Mouse (Mus musculus) urinary bladder, postnatal 4 days (tissue): ENCODE measurements around the gene Smpd1.

ENCODE experiments used
- DNase-seq, 2 experiments: peaks; one replicate each; pipeline ENCODE4 v3.0.0; 2021 to 2022; ENCODE audit warnings: low spot score in 2 of 2

Gene Smpd1

DNA sequence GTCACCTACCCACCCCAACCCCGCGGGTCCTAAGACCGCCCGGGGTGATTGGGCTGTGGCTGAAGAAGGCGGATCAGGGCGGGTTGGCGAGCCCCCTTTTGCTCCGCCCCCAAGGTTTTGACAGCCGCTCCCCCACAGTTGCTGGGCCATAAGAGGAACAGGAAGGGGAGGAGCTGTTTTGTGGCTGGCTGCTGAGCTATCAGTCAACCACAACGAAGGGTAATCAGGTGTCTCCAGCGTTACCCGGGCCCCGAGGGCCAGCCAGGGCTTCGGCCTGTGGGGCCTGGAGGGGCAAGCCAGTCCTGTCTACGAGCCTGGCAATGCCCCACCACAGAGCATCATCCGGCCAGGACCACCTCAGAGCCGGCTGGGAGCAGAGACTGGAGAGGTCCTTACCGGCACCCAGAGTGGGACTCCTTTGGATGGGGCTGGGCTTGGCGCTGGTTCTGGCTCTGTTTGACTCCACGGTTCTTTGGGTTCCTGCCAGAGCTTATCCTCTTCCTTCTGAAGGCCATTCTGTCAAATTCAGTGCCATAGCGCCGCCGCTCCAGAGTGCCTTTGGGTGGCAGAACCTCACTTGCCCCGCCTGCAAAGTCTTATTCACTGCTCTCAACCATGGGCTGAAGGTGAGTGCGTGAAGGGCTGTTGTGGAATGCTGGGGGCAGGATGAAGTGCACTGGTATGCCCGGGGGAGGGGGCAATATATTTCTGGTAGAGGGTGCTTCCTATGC, at the start of gene Smpd1:
Gene Smpd1 (plus strand): TSS at position 149 of the 731 bp plus-strand sequence.
- DNase-seq = peak; percentile 84 to 86

DNA sequence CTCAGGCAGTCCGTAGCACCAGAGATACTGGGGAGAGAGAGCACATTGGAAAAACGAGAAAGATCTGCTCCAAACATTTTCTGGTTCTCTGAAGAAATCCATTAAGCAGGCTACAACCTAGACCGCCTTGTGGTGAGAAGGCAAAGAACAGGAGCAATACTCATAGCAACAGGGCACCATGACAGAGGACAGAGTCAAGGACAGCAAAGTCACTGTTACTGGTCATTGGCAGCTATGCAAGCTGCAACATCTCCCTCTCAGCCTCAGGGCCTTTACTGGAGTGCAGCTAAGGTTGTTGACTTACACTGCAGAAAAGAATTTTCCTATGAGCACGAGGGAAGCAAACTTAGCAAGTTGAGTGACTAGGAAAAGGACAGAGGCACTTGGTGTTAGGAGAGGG, 46.9 kb upstream of the Smpd1 start:
- DNase-seq = no peak

DNA sequence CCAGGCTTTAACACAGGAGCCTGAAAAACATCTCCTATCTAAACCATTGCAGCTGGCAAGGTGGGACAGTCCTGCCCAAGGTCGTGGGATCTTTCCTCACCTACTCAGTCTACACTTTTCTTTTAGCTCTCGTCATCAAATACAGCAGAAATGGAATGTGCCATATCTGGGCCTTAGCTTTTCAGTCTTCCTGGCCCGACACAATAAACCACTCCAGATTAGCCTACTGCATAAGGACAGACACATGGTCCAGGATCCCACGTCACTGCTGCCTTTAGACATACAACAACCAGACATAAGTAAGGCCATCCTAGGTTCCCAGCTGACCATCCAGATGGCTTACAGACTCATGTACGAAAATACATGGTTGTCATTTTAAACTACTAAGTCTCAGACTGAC, 44.0 kb upstream of the Smpd1 start:
- no peak for DNase-seq

DNA sequence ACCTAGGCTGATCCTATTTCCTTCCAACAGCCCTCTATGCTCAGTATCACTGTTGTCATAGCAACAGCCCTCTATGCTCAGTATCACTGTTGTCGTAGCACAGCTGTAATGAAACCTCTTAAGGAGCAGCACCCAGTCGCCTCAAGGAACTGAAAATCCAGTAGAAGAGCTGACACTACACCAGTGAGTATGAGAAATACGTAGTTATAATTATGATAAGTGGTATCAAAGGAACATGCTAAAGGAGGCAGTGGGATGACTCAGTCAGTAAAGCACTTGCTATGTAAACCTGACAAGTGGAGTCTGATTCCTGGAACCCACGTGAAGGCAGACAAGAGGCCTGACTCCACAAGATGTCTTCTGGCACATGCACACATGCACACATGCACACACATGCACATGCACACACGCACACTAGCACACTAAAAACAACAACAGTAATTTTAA, 40.3 kb upstream of the Smpd1 start:
- no peak for DNase-seq

DNA sequence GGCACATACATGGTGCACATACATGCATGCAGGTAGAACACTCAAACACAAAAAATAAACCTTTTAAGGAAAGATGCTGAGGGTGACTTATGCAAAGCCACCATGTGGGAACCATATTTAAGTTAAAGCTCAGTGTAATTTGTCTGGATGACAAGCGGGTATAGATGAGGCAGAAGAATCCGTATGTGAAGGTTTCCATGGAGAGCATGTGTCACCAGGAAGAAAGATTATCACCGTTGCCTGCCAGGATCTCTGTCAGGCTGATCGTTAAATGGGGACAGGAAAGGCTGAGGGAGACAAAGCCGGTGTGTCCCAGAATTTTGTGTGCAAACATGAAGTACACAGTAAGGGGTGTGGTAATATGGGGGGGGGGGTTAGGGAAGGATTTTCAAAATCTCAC, 39.6 kb upstream of the Smpd1 start:
- DNase-seq = no peak

DNA sequence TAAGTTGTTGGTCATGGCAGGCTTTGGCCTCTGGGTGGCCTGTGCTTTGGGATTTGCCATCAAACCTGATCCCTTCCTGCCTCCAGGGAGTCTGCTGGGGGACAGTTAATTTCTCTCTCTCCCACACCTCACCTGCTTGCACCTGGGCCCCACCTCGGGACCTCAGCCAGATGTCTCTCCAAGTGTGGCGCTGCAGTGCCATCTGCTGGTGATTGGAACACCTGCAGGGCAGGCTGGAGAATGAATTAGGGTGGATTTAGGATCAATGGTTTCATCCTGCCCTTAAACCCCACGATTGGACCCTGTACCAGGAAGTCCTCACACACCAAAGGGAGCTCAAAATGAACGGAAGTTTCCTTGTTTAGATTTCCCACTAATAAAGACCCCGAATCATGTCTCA, 39.0 kb upstream of the Smpd1 start:
- peak; percentile 21 to 66 for DNase-seq

DNA sequence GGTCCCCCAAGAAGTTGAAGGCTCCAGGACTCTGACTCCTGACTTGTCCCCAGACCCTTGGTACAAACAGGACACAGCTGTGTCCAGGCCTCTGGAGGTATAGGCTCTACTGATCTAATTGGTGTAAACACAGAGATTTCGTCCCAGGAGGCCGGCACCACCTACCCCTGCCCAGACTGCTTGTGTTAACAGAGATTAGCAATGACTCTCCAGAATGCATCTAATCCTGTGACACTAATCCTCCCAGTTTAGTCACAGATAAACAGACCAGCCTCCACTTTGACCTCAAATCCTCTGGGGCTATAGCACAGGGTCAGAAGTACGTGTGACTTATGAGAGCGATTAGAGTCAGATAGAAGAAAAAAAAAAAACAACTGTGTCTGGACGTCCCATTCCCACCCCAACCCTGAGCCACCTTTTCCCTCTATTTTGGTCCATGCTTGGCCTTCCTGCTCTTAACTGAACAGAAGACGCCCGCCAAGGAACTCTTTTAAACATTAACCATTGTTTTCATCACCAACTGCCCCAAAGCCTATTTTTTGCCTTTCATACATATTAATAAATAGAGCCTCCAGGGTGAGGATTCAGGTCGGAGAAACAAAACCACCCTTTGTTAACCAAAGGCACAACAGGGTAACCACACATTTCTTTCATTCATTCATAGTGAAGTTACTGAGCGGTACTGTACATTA, 37.3 kb upstream of the Smpd1 start:
- DNase-seq = no peak

DNA sequence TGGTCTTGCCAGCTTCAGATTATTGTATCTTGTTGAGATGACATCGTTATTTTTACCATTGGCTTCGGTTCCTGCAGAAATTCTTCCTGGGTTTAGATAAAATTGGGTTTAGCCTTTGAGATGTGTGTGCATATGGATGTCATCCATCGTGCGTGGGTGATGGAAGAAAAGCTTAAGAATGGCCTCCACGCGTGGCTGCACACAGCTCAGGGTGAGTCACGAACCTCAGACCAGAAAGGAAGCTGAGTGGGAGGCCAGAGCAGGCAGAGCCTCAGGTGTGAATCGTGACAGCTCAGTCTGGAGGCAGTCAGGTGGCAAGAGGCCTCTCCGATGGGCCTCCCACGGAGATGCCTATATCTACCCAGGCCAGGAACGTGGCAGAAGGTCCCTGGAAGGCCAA, 34.8 kb upstream of the Smpd1 start:
- DNase-seq = no peak

DNA sequence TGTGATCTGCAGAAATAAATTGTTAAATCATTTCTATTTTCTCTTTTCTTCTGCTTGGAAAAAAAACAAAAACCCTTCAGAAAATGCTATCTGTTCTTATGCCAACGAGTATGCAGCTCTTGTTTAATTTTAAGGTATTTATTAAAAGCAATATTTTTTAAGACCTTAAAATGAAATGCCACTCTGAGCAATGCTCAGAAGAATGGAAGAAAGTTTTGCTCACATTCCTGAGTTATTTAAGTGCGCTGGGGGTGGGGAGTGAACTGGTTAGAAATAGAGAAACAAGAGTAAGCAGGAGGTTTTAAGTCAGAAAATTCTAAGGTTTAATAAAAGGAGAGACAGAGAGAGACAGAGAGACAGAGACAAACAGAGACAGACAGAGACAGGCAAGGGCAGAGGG, 34.4 kb upstream of the Smpd1 start:
- DNase-seq = no peak

DNA sequence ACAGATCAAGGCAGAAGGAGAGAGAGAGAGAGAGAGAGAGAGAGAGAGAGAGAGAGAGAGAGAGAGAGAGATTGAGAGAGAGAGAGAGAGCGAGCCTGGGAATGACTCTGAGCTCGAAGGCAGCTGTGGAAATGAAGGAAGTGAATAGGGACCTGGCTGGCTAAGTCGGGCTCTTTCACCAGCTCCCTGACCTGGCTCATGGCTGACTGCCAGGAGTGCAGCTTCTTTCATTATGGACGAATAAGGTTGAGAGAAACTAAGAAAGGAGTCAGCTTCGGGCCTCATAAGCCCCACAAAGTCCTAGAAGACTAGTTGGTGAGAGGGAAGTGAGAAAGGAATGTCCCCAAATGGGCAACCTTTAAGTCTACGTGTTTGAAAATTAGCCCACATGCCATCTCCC, 34.0 kb upstream of the Smpd1 start:
- no peak for DNase-seq

DNA sequence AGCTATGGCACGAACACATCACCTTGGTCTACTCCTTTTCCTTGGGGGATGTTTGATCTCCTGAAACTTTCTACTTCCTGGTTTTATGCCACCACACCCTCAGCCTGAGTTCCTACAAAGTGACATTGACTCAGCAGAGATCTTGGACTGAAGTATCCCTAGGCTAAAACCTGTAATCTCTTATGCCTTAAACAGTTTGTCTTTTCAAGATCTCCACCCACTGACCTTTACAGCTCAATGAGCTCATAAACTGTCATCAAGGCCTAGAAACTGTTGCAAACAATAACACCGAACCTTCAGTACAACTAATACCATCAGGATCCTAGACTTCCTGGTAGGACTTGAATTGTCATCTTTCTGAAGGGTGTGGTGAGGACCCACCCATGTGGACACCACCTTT, 29.9 kb upstream of the Smpd1 start:
- no peak for DNase-seq

DNA sequence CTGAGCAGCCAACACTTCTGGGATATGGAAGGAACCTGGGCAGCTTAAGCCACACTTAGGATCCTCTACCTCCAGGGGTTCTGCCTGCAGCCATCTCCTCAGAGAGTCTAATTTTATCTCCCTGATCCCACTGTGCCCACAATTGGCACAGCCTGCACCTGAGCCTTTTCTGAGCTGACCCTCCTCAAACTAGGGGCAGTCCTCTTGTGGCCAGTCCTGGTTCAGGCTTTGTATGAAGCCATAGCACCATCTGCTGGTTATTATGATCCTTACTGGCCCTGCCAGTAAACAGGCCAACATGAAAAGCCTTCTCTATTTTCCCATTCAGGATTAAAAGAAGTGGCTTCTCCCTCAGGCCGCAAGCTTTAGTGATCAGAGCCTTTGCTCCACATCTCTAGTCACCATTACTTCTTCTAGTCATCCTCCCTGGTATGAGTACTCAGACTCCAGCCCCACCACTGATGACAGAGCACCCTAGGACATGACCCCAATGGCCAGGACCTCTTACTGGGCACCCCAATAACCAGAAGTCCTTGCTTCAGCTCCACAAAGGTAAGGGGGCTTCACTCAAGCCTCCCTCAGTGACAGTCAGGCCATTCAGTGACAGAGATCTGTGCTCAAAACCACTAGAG, 26.7 kb upstream of the Smpd1 start:
- DNase-seq = no peak

DNA sequence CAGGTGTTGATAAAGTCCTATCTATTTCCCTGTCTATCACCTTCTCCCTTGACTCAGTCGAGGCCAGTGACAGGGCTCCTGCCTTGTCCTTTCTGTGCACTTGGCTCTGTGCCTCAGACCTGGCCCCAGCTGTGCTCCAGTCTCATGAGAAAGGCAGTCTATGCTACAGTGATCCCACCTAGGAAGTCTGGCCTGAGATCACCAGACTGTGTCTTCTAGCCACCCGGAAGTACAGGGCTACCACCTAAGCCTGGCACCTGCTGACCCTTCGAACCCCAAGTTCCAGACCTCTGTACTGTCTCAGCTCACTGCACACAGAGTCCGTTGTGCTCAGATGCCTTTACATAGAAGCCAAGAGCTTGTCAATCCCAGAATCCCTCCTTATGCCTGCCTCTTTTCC, 26.1 kb upstream of the Smpd1 start:
- no peak for DNase-seq

DNA sequence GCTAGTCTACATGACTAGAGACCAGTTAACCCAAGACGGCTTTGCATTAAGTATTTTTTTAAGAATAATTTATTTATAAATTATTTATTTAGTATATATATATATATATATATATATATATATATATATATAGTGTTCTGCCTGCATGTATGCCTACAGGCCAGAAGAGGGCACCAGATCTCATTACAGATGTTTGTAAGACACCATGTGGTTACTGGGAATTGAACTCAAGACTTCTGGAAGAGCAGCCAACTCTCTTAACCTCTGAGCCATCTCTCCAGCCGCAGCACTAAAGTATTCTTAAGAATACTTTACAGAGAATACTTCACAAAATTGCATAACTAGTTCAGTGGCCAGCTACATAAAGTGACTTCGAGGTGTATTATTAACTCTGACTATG, 20.0 kb upstream of the Smpd1 start:
- DNase-seq = no peak

DNA sequence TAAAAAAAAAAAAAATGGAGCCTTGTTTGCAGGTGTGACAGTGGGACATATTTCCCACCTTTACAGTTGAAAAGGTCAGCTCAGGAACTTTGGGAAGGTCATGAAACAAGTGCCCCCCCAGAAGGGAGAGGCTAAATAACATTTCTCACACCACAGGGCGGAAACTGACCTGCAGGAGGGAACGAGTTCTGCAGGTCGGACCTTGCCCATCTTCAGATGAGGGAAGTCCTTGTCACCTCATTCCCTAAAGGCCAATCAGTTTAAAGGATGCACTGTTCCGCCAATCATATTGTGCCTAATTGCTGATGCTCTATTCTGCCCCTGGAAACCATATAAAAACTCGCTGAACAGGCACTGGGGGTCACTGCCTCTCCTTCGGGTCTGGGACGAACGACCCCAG, 8.2 kb upstream of the Smpd1 start:
- DNase-seq = no peak

DNA sequence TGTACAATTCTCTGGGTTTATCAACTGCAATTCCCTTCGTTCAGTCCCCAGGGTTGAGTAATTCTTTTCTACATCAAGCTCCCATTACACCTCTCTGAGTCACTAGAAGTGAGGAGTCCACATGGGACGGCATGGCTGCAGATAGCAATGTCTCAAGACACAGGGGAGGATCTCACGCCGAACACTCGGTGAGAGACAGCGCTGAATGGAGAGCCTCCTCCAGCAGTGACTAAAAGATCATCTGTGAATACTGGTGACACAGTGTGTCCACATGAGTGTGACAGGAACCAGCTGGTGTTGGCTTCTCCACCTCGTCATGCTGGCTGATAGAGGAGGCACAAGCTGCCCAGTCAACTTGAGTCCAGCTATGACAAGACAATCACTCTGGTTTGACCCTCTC, 6.2 kb upstream of the Smpd1 start:
- no peak for DNase-seq

DNA sequence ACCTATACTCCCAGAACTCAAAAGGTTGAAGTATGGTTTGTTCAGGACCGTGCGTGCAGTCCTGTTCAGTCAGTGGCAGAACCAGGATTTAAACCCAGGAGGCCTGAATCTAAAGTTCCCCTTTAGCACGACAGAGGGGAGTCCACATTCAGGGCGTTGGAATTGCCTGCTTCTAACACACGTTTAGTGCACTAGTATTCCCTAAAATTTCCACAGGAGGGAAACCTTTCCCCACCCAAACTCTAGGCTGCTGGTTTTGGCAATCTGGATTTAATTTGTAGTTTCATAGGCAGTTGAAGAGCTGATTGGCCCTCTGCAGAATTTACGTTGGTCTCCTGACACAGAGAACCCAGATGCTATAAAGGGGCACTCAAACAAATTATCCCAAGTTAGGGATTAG, 5.1 kb upstream of the Smpd1 start:
- no peak for DNase-seq

DNA sequence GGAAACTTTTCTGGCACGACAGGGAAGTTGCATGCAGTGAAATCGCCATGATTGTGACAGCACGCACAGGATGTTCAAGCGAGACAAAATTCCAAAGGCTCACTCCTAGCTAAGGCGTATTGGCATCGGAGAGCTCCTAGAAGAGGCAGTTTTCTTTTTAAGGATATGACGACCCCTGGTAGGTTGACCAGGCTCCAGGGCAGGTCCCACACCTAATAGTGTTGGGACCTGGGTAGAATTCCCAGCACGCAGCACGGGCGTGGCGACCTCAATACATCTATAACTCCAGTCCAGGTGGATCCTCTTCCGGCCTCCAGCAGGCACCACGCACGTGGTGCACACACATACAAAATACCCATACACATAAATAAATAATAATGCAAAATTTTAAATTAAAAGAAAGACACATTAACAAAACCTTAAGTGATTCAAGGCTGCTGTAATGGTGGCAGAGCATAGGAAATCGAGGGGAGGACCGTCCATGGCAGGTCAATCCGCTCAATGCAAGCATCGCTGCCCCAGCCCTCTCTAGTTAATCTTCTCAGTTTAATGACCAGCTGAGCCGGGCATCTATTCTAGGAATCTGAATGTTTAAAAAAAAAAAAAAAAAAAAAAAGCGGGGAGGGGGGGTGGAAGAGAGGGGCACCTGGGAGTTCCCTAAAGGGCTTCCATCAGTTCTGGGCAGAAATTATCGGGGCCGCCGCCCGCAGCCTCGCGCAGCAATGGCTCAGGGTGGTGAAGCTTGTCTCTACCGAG, 526 bp upstream of the Smpd1 start:
- no peak for DNase-seq

DNA sequence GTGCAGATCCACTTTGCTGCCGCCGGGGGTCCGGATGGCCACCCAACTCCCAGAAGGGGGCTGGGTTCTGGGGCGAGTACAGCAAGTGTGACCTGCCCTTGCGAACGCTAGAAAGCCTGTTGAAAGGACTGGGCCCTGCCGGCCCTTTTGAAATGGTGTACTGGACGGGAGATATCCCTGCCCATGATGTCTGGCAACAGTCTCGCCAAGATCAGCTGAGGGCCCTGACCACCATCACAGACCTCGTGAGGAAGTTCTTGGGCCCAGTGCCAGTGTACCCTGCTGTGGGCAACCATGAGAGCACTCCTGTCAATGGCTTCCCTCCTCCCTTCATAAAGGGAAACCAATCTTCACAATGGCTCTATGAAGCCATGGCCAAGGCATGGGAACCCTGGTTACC, 1.4 kb downstream of the Smpd1 start:
- no peak for DNase-seq

DNA sequence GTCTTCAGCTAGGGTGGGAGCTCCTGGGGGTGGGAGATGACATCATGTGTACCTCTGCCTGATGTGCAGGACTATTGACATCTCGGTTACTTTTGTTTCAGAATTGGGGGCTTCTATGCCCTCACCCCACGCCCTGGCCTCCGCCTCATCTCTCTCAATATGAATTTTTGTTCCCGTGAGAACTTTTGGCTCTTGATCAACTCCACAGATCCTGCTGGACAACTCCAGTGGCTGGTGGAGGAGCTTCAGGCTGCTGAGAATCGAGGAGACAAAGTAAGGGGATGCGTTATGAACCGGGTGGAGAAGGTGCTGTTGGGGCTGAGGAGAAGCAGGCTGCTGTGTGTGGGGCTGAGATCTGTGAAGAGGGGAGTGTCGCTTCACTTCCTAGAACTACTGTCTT, 2.2 kb downstream of the Smpd1 start:
- DNase-seq = no peak

DNA sequence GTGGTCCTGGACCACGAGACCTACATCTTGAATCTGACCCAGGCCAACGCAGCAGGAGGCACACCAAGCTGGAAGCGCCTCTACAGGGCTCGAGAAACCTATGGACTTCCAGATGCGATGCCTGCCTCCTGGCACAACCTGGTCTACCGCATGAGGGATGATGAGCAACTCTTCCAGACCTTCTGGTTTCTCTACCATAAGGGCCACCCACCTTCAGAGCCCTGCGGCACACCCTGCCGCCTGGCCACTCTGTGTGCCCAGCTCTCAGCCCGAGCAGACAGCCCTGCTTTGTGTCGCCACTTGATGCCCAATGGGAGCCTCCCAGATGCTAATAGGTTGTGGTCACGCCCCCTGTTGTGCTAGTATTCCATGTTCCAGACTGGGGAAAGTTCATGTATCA, 3.5 kb downstream of the Smpd1 start:
- DNase-seq = no peak

DNA sequence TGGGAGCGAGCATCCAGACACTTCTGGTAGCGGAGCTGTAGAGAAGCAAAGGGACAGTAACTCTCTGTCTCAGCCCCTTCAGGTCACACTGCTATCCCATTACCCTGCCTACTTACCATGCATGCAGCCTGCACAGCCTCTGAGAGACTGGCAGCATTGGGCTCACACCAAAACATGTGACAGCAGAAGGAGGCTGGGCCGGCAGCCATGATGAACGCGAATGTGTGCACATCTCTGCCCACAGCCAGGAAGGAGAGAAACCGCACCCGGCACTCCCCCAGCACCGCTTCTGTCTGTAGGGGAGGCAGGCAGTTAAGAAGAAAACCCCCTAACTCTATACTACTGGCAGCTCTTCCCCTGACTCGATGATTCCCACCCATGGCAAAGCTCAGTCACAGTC, 4.9 kb downstream of the Smpd1 start:
- peak in 1 of 2 experiments; percentile 51 for DNase-seq
